Mouse (Mus musculus) left cerebral cortex, adult 11 months (tissue): Measurements from ENCODE around the gene Wdr59.
A peak's percentile ranks its signal among the peaks of the same experiment; 100 is the strongest.
"Not testable (repeated sequence)": the region's sequence is repeated elsewhere in the genome, so short reads cannot be mapped to it uniquely, and the experiment has no call there.

ENCODE experiments used
- DNase-seq: peaks from one replicate; pipeline ENCODE4 v3.0.0; 2022; ENCODE audit warnings: low spot score

Gene Wdr59

DNA sequence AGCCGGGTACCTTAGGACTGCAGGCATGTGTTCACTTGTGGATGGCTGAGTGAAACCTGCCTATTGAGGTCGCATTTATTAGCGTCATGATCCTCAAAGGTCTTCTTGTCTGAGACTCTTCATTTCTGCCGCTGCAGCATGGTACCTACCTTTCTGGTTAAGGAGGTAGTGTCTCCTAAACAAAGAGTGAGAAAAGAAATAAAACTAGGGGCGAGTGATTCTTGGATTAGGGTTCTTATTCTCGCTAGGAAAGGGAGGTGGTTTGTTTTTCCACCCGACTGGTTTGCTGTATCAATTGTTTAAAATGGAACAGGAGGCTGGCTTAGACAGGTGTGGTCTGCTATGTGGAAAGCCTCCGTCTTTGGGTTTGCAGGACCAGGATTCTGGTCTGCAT, 15.9 kb upstream of the Wdr59 start:
- no peak for DNase-seq

DNA sequence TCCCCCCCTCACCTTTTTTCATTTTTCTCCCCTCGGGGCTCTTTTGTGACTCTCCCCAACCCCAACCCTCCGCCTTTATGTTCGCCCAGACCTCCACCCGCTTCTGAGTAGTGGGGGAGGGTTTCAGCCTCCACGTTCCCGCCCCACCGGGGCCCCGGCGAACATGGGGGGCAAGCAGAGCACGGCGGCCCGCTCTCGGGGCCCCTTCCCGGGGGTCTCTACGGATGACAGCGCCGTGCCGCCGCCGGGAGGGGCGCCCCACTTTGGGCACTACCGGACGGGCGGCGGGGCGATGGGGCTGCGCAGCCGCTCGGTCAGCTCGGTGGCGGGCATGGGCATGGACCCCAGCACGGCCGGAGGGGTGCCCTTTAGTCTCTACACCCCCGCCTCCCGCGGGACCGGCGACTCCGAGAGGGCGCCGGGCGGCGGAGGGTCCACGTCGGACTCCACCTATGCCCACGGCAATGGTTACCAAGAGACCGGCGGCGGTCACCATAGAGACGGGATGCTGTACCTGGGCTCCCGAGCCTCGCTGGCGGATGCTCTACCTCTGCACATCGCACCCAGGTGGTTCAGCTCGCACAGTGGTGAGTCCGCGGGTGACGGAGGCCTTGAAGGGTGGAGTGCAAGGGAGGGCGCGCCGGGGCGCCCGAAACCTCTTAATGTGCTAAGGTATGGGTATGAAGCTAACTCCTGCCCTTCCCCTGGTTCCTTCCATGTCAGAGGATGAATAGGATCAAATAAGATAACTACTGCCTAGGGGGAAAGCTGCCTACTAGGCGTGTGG, 15.3 kb upstream of the Wdr59 start:
- peak; percentile 44 for DNase-seq

DNA sequence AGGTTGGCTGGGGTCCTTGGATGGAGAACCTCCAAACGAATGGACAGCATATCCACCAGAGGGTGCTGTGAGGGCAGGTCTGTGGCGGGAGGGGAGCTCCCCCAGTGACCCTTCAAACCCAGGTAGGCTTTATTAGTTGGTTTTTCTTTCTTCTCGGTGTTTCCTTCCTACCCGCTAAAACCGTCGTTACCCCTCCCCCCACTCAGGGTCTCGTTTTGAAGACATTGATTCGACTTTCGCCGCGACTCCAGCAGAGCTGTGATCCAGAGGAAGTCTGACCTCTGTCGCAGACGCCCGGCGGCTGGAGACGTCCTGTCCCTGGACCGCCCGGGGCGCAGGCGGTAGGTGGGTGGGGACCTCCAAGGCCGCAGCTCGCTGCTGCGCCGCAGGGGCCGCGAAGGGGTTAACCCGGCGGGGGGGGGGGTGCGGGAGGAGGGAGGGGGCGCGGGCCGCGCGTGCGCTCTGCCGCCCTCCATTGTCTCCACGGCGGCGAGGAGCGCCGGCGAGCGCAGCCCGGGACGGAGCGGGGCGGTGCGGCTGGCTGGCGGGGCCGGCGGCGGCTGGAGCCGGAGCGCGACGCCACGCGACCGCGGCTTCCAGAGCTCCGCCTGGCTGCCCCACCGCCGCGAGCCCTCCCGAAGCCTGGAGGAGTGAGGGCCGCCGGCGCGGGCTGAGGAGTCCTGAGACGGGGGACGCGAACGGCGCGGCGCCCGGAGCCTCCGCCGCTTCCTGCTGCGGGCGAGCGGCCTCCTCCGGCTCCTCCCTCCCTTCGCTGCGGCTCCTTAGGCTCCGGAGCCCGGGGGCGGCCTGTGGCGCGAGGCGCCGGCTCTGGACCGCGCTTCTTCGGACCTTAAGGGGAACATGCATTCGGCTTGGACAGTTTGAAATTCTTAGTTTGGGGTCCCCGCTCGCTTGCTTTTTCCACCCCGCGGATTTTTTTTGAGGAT, 14.4 kb upstream of the Wdr59 start, which contains the start of gene Znrf1:
TSS of gene Znrf1 (plus strand) at position 67 of the 947 bp plus-strand sequence.
- peak; percentile 37 for DNase-seq

DNA sequence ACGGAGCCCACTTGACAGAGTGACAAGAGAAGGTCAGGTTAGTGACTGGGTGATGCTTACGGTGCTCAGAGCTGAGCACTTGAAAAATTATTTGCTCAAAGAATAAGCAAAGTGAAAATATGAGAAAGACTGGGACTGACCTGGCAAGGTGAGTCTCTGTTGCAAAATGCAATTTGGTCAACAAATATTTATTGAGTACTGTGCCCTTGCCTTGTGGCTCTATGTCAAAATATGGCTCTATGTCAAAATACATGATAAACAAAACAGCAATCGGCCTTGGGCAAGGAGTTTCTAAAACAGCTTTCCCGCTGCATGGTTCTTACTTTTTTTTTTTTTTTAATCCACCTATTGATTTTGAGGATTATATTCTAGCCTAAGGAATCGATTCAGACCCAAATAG, 13.6 kb upstream of the Wdr59 start:
- no peak for DNase-seq

DNA sequence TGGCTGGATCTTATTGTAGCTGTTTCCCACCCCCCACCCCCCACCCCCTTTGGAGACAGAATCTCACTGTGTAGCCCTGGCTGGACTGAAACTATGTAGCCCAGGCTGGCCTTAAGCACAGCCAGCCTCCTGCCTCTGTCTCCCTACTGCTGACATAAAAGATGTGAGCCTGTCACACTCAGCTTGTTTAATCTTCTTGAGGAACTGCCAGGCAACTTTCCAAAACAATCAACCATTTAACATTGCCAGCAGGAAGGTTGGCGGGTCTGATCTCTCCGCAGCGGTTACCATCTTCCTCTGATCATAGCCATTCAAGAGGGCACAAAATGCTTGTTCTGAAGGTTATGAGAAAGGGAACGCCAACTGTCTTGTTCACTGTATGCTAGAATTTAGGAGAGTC, 11.6 kb upstream of the Wdr59 start:
- DNase-seq, result no peak

DNA sequence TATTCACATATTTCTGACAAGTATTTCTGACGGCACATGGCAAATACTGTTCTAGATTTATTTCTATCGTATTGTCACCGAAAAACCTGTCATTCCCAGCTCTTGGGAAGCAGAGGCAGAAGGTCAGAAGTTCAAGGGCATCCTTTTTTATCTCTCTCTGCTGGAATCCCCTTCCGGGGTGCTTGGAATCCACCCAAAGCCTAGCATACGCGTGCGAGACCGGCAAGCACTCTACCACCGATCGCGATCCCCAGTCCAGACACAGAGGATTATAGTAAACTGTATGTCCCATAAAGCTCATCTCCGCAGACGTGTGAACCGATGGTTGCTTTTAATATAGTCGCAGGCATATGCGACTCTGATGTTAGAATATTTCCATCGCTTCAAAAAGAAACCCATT, 9.7 kb upstream of the Wdr59 start:
- DNase-seq, result no peak

DNA sequence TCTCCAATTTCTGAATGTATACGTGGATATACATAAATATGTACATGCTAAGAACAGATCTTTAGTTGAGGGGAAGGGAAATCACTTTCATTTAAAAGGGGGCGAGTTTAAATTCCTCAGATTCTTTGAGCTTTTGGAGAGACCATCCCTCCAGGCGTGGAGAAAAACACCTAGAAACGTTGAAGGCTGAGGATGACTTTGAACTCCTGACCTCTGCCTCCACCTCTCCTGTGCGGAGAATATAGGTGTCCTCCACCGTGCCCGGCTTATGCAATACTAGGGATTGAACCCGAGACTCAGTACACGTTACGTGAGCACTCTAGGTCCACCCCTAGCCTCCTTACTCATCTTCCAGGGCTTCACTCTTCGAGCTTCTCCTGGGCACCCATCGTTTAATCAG, 9.3 kb upstream of the Wdr59 start:
- DNase-seq, result no peak

DNA sequence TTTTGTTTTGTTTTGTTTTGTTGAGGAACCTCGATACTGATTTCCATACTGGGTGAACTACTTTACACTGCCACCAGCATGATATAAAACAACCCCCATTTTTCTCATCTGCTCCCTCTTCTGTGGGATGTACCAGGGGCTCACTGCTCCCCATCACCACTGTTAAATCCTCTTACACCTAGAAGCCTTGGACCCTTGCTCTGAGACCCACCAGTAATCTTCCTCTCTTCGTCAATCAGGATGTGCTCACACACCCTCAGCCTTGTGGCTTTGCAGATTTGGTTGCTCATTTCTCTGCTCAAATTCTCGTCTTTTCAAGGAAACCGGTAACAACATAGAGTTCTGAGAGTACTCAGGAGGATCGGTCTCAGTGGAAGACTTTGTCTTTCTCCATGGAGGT, 6.2 kb upstream of the Wdr59 start:
- no peak for DNase-seq

DNA sequence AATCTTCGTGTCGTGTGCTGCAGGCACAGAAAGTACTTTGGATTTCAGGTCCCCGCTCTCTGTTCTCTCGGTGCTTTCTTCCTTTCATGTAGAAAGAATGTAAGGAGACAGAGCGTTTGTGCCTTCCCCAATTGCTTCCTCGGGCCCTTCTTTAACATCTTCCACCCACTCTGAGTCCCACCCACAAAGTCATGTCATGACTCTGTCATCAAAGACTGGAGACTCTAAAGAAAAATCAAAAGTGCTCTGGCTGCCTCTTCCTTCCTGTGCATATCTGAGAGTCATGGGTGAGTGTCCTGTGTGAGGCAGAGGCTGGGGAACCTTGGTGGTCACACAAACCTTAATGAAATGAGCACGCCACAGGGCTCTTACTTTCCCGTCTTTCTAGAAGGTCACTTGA, 5.3 kb upstream of the Wdr59 start:
- no peak for DNase-seq

DNA sequence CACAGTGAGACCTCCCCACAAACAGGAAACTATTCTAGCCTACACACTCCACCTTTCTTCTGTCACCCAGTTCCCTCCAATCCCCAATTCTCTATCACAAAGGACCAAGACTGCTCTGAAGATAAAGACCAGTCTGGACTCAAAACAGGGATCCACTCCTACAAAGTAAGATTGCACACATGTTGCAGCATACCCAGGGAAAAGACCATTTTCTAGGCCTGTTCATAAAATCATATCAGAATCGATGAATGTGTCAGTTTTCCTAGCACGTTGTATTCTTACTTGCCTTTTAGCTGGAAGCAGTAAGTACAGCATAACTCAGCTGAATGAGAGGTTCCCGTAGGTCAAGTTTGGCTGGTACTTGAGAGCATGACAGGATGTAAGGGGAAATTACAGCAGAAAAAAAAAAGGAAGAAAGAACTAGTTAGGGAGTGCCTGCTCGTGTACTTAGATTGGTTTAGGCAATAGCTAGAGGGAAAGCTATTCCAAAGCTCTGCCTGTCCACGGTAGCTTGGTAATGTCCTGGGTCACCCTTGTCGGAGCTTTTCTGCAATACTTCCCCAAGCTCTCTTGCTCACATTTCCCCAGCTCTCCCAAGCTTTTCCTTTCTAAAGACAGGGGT, 4.6 kb upstream of the Wdr59 start:
- DNase-seq, result no peak

DNA sequence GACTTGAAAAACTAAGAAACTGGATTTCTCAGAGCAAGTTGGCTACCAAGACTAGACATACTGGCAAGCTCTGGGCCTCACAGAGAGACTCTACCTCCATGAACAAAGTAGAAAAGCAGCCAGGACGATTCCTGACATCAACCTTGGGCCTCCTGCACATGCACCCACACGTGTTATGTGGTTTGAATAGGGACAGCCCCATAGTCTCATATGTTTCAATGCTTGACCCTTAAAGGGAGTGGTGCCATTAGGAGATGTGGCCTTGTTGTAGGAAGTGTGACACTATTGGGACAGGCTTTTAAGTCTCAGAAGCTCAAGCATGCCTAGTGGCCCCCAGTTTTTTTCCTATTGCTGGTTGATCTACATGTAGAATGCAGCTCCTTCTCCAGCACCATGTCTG, 4.4 kb downstream of the Wdr59 start:
- DNase-seq, result no peak

DNA sequence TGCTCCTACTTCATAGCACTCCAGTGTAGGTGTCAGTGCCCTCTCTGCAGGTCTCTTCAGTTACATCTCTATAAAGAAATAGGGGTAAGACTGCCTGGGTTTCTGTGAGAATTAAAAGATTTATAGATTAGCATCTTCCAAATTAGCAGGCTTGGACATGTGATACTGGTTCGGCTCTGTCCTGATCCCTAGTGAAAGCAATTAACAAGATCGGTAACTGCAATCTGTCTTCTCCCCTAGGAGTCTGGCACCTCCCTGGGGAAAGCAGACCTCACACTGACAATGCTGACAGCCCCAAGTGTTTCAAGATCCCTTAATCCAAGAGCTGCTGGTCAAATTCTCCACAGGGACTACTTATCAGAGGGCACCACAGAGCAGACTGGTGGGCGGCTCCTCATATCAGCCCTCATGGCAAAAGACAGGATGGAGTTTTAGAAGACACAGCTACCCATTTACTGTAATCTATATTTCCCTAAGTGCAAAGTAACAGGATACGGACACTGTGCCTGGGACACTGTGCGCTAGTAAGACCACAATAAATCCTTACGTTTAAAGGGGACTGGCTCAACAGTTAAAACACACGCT, 5.3 kb downstream of the Wdr59 start:
- no peak for DNase-seq

DNA sequence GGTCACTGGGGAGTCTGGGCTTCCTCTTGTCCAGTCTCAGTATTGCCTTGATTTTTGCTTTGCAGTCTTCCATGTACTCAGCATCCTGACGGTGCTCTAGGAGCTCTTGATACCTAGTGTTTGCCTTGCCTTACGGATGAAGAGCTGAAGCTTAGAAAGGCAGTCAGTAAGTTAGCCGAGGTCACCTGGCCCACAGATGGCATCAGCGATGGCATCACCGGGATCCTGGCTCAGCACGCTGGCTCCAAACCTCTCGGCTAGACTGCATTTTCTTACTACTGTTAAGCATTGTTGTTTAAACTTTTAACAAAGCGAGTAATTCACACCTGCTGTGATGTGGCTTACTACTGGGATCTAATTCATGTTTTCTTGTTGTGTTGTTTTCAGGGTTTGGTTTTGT, 8.4 kb downstream of the Wdr59 start:
- DNase-seq, result no peak

DNA sequence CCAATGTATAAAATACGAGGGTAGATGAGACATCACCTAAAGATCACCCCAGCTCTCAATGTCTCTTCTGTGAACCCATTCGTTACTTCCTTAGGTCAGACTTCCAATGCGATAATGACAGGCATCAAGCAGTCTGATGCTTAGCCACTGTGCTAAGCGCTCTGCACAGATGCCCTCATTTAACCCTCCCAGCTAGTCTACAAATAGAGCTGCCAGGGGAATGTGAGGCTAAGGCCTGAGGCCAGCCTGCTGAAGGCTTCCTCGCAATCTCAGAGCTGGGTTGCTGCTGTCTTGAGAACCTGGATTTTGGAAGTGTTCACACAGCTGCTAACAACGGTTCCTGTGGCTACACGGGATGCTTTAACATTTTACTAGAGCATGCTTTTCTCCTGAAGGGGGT, 9.0 kb downstream of the Wdr59 start:
- DNase-seq, result no peak

DNA sequence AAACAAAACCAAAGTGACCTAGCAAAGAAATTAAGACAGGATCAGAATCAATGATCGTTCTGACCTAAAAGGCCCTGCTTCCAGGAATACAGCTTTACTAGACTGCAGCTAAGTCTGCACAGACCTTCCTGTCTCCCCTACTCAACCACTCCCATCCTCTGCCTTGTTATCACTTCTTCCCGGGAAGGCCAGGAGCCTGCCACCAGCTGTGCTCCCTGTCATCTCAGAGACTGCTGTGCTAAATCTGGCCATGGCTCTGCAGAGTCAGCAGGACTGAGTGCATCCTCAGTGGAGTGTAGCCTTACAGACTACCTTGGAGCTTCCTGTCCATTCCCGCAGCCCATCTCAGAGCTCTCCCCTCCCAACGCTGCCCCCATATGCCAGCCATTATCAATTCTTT, 11.5 kb downstream of the Wdr59 start:
- DNase-seq, result no peak

DNA sequence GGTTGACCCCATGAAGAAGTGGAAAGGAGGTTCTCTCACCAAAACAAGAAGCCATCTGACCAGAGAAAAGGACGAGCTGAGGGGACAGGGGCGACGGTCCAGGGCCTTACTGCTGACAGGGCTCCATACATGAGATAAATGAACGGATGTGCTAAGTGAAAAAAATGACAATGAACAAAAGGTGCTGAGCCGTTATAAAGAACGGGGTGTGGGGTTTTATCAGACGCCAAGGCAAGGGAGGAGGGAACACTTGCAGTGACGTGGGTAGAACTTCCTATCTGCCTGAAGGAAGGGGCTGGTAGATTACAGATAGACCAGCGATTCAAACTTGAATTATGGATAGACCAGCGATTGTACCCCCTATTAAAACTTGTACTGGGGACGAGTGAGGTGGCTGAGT, 12.6 kb downstream of the Wdr59 start:
- no peak for DNase-seq

DNA sequence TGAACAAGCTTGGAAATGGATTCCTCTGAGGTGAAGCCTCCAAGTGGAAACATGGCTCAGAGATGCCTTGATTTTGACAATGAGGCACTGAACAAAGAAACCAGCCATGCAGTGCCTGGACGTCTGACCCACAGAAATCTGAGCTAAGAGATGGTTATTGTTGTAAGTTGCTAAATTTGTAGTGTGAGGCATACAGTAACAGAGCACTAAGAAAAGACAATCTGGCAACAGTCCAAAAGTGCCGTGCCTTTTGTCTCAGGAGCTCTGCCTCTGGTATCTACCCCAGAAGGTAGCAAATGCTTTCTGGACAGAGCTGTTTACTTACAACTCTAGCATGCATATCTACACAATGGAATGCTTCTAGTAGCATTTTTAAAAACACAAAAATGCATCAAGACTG, 13.3 kb downstream of the Wdr59 start:
- no peak for DNase-seq

DNA sequence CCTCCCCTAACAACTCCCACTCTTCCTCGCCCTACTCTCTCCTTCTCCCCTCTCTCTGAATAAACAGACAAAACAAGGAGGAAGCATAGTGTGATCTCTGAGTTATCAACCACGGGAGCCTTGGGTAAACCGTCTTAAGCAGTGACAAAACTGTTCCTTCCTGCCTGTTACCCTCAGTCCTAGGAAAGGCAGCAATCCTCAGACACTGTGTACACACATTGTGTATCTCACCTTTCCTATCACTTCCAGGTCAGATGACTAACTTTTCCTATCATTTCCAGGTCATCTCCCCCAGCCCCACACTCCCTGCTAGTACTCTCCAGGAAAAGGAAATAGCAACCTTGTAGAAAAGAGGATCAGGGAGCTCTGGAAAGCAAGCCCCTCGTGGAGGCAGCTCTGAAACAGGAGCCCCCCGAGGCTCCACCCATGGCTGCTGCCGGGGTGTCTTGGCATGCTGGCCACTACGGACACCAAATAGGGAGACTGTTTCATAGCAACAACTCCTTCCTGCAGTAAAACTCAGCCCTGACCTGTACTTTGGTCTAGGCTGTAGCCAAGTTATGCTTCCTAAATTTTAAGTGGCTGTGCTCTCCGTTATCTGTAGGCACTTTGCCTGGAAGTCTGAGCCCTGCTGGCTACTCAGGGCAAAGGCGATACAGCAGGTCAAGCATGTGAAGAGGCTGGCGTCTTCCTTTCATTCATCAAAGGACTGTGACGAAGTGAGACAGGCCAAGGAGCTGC, 20.0 kb downstream of the Wdr59 start:
- no peak for DNase-seq

DNA sequence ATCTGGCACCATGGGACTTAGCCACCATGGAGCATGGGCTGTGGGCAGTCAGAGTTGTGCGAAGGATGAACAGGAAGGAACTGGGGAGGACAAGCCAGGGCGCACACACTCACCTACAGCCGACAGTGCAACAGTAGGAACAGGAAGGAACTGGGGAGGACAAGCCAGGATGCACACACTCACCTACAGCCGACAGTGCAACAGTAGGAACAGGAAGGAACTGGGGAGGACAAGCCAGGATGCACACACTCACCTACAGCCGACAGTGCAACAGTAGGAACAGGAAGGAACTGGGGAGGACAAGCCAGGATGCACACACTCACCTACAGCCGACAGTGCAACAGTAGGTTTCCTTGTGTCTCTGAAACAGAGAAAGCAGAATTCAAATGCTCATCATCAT, 23.6 kb downstream of the Wdr59 start:
- DNase-seq, result not testable (repeated sequence)

DNA sequence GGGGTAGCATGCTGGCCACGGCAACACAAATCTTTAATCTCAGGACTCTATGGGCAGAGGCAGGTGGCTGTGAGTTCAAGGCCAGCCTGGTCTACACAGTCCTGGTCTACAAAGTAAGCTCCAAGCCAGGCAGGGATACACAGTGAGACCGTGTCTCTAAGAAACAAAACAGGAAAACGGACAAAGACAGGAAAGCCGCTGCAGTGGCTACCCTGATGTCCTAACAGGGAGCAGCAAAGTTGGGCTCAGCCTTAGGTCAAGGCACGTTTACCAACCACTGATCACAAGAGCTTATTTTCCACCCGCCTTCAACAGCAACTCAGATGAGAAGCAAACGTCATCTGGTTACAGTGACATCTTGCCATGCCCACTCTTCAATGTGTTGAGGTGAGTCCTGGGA, 25.6 kb downstream of the Wdr59 start:
- DNase-seq, result no peak

DNA sequence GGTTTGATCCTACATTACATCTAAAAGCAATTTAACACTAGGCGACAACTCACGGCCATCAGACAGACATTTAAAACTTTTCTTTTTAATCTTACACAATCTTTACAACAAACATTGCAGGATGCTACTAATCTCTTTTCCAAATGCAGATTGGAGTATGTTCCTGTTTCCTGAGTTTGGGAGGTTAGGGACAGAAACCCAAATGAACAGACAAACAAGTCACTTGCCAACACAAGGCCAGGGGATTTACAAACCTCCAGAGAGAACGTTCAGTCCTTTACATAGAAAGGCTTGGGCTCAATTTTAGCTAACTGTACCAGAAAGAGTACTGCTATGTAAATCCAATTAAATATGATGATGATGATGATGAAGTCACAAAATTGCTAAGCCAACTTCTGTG, 28.7 kb downstream of the Wdr59 start:
- no peak for DNase-seq

DNA sequence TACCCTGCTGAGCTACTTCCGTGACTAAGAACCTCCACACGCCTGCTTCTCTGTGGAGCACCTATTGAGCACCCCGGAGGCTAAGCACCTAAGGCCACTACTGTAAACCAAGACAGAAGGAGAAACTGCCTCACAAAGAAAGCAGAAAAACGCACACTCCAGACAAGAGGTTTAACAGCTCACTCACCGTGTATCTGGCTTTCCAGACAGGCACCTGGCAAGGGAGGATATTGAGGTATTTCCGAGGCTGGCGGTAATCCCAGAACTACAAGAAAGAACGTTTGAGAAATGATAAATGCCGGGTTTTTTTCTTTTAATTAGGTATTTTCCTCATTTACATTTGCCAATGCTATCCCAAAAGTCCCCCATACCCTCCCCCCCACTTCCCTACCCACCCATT, 29.4 kb downstream of the Wdr59 start:
- DNase-seq, result no peak
